Mouse (Mus musculus): ENCODE results near the gene Akap2.

- TF ChIP-seq GATA1 (IDR thresholded peaks at IDR 0.05; ENCODE audit: borderline replicate concordance, low read length) (no peak), FLI1 (IDR thresholded peaks at IDR 0.05; ENCODE audit: low read length) (no peak)
Measured at GRCm38 (mm10) chr4:57798286-57799018, 81.0 kb downstream of the Akap2 start.
